Mouse (Mus musculus) heart, embryonic 14.5 days (tissue): ENCODE results near the gene Rin3. TPM values are rescaled to one million over a fixed set of nuclear protein-coding genes. Genes with fewer than 3 reads are reported as not detected.

ENCODE experiments used
- ATAC-seq: fragments of 200-750 bp; cut with Nextera tagmentation; 2 replicates; pipeline ENCODE4 v1.8.0; 2017; ENCODE audit warnings: low read depth, moderate TSS enrichment; ENCODE audit not compliant: insufficient number of reproducible peaks, insufficient read depth, low FRiP score
- H3K27ac ChIP-seq, 2 experiments: fragments of 200-500 bp in 1 of 2; fragments of 300-500 bp in 1 of 2; sonication (generic) in 1 of 2; replicated peaks in 1 of 2; 2 replicates each; pipeline ENCODE4 v1.5.1; 2012 to 2014; ENCODE audit warnings: low read depth in 2 of 2, low read length in 2 of 2, control low read depth in 1 of 2, mild to moderate bottlenecking in 1 of 2, mixed read lengths in 1 of 2; ENCODE audit not compliant: control insufficient read depth in 1 of 2, insufficient read depth in 1 of 2
- H3K27me3 ChIP-seq: fragments of 300-500 bp; sonication (generic); 2 replicates; pipeline ENCODE4 v1.6.1; 2014; ENCODE audit warnings: mild to moderate bottlenecking, low read length, control low read depth; ENCODE audit not compliant: control insufficient read depth, insufficient read depth
- H3K36me3 ChIP-seq: fragments of 300-500 bp; sonication (generic); 2 replicates; pipeline ENCODE4 v1.6.1; 2014; ENCODE audit warnings: mild to moderate bottlenecking, control low read depth, low read length, mixed read lengths; ENCODE audit not compliant: control insufficient read depth, insufficient read depth
- H3K4me1 ChIP-seq, 2 experiments: fragments of 200-500 bp in 1 of 2; fragments of 300-500 bp in 1 of 2; sonication (generic) in 1 of 2; 2 replicates each; pipeline ENCODE4 v1.6.1; 2012 to 2014; ENCODE audit warnings: low read length in 2 of 2, control low read depth in 1 of 2, mixed read lengths in 1 of 2; ENCODE audit not compliant: control insufficient read depth in 2 of 2, insufficient read depth in 2 of 2
- H3K4me2 ChIP-seq: fragments of 300-500 bp; sonication (generic); 2 replicates; pipeline ENCODE4 v1.6.1; 2014; ENCODE audit warnings: mild to moderate bottlenecking, low read length
- H3K4me3 ChIP-seq, 2 experiments: fragments of 200-500 bp in 1 of 2; fragments of 300-500 bp in 1 of 2; sonication (generic) in 1 of 2; 2 replicates each; pipeline ENCODE4 v1.5.1; 2012 to 2014; ENCODE audit warnings: low read length in 2 of 2, mild to moderate bottlenecking in 2 of 2, control low read depth in 1 of 2, low read depth in 1 of 2, moderate library complexity in 1 of 2; ENCODE audit not compliant: control insufficient read depth in 1 of 2, insufficient read depth in 1 of 2
- H3K9ac ChIP-seq: fragments of 300-500 bp; sonication (generic); 2 replicates; pipeline ENCODE4 v1.6.1; 2014; ENCODE audit warnings: mild to moderate bottlenecking, low read length
- H3K9me3 ChIP-seq: fragments of 300-500 bp; sonication (generic); 2 replicates; pipeline ENCODE4 v1.6.1; 2016; ENCODE audit warnings: low read length, control low read depth; ENCODE audit not compliant: control insufficient read depth
- WGBS: fragments of 180-500 bp; shearing (Covaris S2); extraction: QIAGEN DNeasy Blood & Tissue Kit; methylation state at CpG from one replicate; pipeline ENCODE4 v1.1.7; 2014; 5-methylcytosine and 5-hydroxymethylcytosine counted together
- polyA plus RNA-seq: library from polyadenylated mRNA; unstranded; fragments of >200 nt; fragmentation: Nextera tagmentation; extraction: Ambion mirVana; gene quantifications from 2 replicates; pipeline ENCODE4 v1.2.1, GENCODE M21; 2014

Gene Rin3
- polyA plus RNA-seq, 1 experiment from 2014 or later: 11.8 TPM

GRCm38 (mm10) chr12:102370931-102371500 lies 88.2 kb downstream of the Rin3 start:
- Histone ChIP-seq H3K9ac (no peak overlapping the region), H3K27ac (no peak overlapping the region), H3K27me3 (no peaks in the 10 kb centered on the region), H3K4me3 (no peak overlapping the region), H3K36me3 (peaks cover 49% of the 10 kb centered on the region), H3K9me3 (no peaks in the 10 kb centered on the region), H3K4me1 (peaks cover 31 to 32% of the 10 kb centered on the region in 2 experiments), H3K4me2 (no peak overlapping the region)
- ATAC-seq: no peak
- WGBS: 79% methylated on average over 4 of the region's 4 CpGs

- no peak for ATAC-seq
- no peak overlapping the region for H3K4me3 ChIP-seq
- peaks cover 54% of the 10 kb centered on the region for H3K36me3 ChIP-seq
- 74% methylated on average over 3 of the region's 3 CpGs for WGBS
- no peaks in the 10 kb centered on the region for H3K27me3 ChIP-seq
- H3K9ac ChIP-seq: no peak overlapping the region
- H3K9me3 ChIP-seq: no peaks in the 10 kb centered on the region
- no peak overlapping the region for H3K27ac ChIP-seq
- H3K4me1 ChIP-seq: peaks cover 31 to 32% of the 10 kb centered on the region in 2 experiments
- H3K4me2 ChIP-seq: no peak overlapping the region
Observed at GRCm38 (mm10) chr12:102372322-102372721, 89.5 kb downstream of the Rin3 start.

GRCm38 (mm10) chr12:102382180-102382579 lies 99.3 kb downstream of the Rin3 start:
- no peaks in the 10 kb centered on the region for H3K27me3 ChIP-seq
- no peak overlapping the region for H3K27ac ChIP-seq
- WGBS: 83% methylated on average over 8 of the region's 8 CpGs
- ATAC-seq: no peak
- H3K9ac ChIP-seq: no peak overlapping the region
- H3K9me3 ChIP-seq: no peaks in the 10 kb centered on the region
- H3K4me3 ChIP-seq: no peak overlapping the region
- no peaks in the 10 kb centered on the region for H3K4me1 ChIP-seq
- peaks cover 53% of the 10 kb centered on the region for H3K36me3 ChIP-seq
- H3K4me2 ChIP-seq: no peak overlapping the region

- no peak overlapping the region for H3K4me3 ChIP-seq
- WGBS: 86% methylated on average over 9 of the region's 9 CpGs
- no peak overlapping the region for H3K27ac ChIP-seq
- H3K27me3 ChIP-seq: no peaks in the 10 kb centered on the region
- H3K9me3 ChIP-seq: no peaks in the 10 kb centered on the region
- no peaks in the 10 kb centered on the region for H3K4me1 ChIP-seq
- no peak overlapping the region for H3K4me2 ChIP-seq
- ATAC-seq: no peak
- H3K36me3 ChIP-seq: peaks cover 60% of the 10 kb centered on the region
- H3K9ac ChIP-seq: no peak overlapping the region
Observed at GRCm38 (mm10) chr12:102383288-102383687, 100.4 kb downstream of the Rin3 start.

- 28% methylated on average over 3 of the region's 3 CpGs for WGBS
- ATAC-seq: no peak
- Histone ChIP-seq H3K27me3 (no peaks in the 10 kb centered on the region), H3K27ac (no peak overlapping the region), H3K9me3 (no peaks in the 10 kb centered on the region), H3K4me3 (no peak overlapping the region), H3K4me2 (no peak overlapping the region), H3K9ac (no peak overlapping the region), H3K36me3 (peaks cover 64% of the 10 kb centered on the region), H3K4me1 (no peaks in the 10 kb centered on the region)
Observed at GRCm38 (mm10) chr12:102384819-102385218, 102.0 kb downstream of the Rin3 start.

- 57% methylated on average over 16 of the region's 16 CpGs for whole genome bisulfite sequencing
- no peak overlapping the region for H3K4me3 ChIP-seq
- H3K36me3 ChIP-seq: peaks cover 79% of the 10 kb centered on the region
- H3K9me3 ChIP-seq: no peaks in the 10 kb centered on the region
- no peaks in the 10 kb centered on the region for H3K4me1 ChIP-seq
- H3K27me3 ChIP-seq: no peaks in the 10 kb centered on the region
- ATAC-seq: peak; percentile 24; the same call in 1 of the 2 replicates
- no peak overlapping the region for H3K9ac ChIP-seq
- no peak overlapping the region for H3K27ac ChIP-seq
- H3K4me2 ChIP-seq: no peak overlapping the region
Observed at GRCm38 (mm10) chr12:102387219-102387917, 104.5 kb downstream of the Rin3 start.

GRCm38 (mm10) chr12:102390042-102390441 lies 107.2 kb downstream of the Rin3 start:
- Histone ChIP-seq H3K27me3 (no peaks in the 10 kb centered on the region), H3K27ac (no peak overlapping the region), H3K4me1 (no peaks in the 10 kb centered on the region), H3K9me3 (no peaks in the 10 kb centered on the region), H3K36me3 (peaks cover 87% of the 10 kb centered on the region), H3K9ac (no peak overlapping the region), H3K4me2 (no peak overlapping the region), H3K4me3 (no peak overlapping the region)
- 45% methylated on average over 8 of the region's 8 CpGs for WGBS
- ATAC-seq: no peak

- H3K27ac ChIP-seq: no peak overlapping the region
- no peak overlapping the region for H3K4me3 ChIP-seq
- no peaks in the 10 kb centered on the region for H3K9me3 ChIP-seq
- 91% methylated on average over 2 of the region's 2 CpGs for WGBS
- H3K4me1 ChIP-seq: no peaks in the 10 kb centered on the region
- no peak overlapping the region for H3K9ac ChIP-seq
- no peak overlapping the region for H3K4me2 ChIP-seq
- no peaks in the 10 kb centered on the region for H3K27me3 ChIP-seq
- peaks cover 90% of the 10 kb centered on the region for H3K36me3 ChIP-seq
- ATAC-seq: no peak
Observed at GRCm38 (mm10) chr12:102391109-102391508, 108.3 kb downstream of the Rin3 start.
